Mouse (Mus musculus) C2C12 (cell line): ENCODE measurements at regions not wholly inside any gene's neighbourhood (a gene's known extent, or its start where the extent isn't known, plus 50 kb on each side); places are given as distances from the start of the nearest gene placed in this dataset.

Experiments
- H3K27me3 ChIP-seq: one replicate; pipeline ENCODE4 v1.6.1; 2011; ENCODE audit not compliant: control insufficient read depth, insufficient read depth, insufficient read length
- H3K36me3 ChIP-seq: one replicate; pipeline ENCODE4 v1.6.1; 2011; ENCODE audit not compliant: control insufficient read depth, insufficient read depth
- H3K4me3 ChIP-seq: one replicate; pipeline ENCODE4 v1.5.1; 2011; ENCODE audit warnings: mild to moderate bottlenecking, control low read depth; ENCODE audit not compliant: poor library complexity, insufficient read depth, severe bottlenecking
- H3K79me2 ChIP-seq: one replicate; pipeline ENCODE4 v1.6.1; 2011; ENCODE audit not compliant: control insufficient read depth, insufficient read depth
- H3K79me3 ChIP-seq: one replicate; pipeline ENCODE4 v1.6.1; 2011; ENCODE audit warnings: low read depth, control low read depth
- H3ac ChIP-seq: one replicate; pipeline ENCODE3; 2011; ENCODE audit warnings: low read depth; ENCODE audit not compliant: control insufficient read depth, insufficient read length
- CEBPB ChIP-seq: IDR thresholded peaks from one replicate; pipeline ENCODE4 v1.6.1; 2011; ENCODE audit warnings: low read depth, mild to moderate bottlenecking, control low read depth, moderate library complexity
- CTCF ChIP-seq: IDR thresholded peaks from one replicate; pipeline ENCODE4 v1.5.1; 2011; ENCODE audit not compliant: control insufficient read depth, insufficient read depth, insufficient read length
- FOSL1 ChIP-seq: IDR thresholded peaks from one replicate; pipeline ENCODE4 v1.8.0; 2011; ENCODE audit warnings: mild to moderate bottlenecking, low read length; ENCODE audit not compliant: poor library complexity, insufficient read depth, severe bottlenecking
- MAX ChIP-seq: IDR thresholded peaks from one replicate; pipeline ENCODE4 v1.6.1; 2011; ENCODE audit warnings: mild to moderate bottlenecking, control low read depth
- MYOD1 ChIP-seq: IDR thresholded peaks from one replicate; pipeline ENCODE4 v1.6.1; 2011; ENCODE audit warnings: low read depth; ENCODE audit not compliant: control insufficient read depth, insufficient read length
- MYOG ChIP-seq: IDR thresholded peaks from one replicate; pipeline ENCODE4 v1.6.1; 2011; ENCODE audit not compliant: control insufficient read depth, insufficient read length; ENCODE audit errors: extremely low read depth
- USF1 ChIP-seq: IDR thresholded peaks from one replicate; pipeline ENCODE4 v1.6.1; 2011; ENCODE audit warnings: low read depth, mild to moderate bottlenecking, control low read depth, moderate library complexity

GRCm38 (mm10) chr13:37214590-37215282, 130.3 kb upstream of the Ly86 start:
- no peaks in the 10 kb centered on the region for H3K36me3 ChIP-seq
- no peak overlapping the region for H3ac ChIP-seq
- no peaks in the 10 kb centered on the region for H3K79me2 ChIP-seq
- TF ChIP-seq MYOG = no peak
- TF ChIP-seq USF1 = no peak
- TF ChIP-seq MAX = no peak
- TF ChIP-seq FOSL1 = no peak
- no peak for TF ChIP-seq MYOD1
- TF ChIP-seq CTCF = no peak
- TF ChIP-seq CEBPB = no peak
- H3K4me3 ChIP-seq = no peak overlapping the region
- no peaks in the 10 kb centered on the region for H3K27me3 ChIP-seq
- no peaks in the 10 kb centered on the region for H3K79me3 ChIP-seq

DNA sequence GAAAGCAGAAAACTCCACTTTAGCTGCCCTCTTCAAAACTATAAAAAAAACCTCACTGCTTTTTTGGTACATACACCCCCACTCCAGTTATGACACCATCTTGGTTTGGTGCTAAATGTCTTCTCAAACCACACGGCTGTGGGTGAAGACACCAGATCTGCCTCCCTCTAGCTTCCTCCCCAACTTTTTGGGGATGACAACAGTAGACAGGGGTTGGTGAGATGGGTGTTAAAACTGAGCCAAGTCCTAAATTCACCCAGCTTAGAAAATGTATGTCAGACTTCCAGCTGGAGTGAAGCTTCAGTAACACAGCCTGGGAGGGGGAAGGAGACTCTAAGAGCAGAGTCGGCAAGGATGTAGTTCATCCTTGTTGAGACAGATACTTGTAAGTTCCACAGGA, 147.1 kb upstream of the F13a1 start:
- Histone ChIP-seq H3K36me3 (no peaks in the 10 kb centered on the region), H3K79me2 (no peaks in the 10 kb centered on the region), H3K4me3 (no peak overlapping the region), H3ac (no peak overlapping the region), H3K79me3 (no peaks in the 10 kb centered on the region), H3K27me3 (no peaks in the 10 kb centered on the region)
- TF ChIP-seq CEBPB = no peak
- TF ChIP-seq MYOD1 = no peak
- TF ChIP-seq USF1 = no peak
- no peak for TF ChIP-seq MYOG
- no peak for TF ChIP-seq FOSL1
- TF ChIP-seq MAX = no peak

DNA sequence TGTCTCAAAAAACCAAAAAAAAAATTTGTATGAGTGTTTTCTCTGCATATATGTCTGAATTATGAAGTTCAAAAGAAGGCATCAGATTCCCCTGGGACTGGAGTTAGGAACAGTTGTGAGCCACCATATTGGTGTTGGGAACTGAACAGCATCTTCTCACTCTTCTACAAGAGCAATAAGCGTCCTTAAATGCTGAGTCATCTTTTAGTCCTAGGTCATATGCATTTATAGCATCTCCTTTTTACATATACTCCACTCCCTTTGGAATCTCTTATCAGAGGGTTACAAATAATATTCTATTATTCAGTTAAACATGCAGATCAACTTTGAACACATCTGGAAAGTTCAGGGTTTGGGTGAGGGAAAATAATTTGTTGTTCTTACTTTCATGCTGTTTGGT, 145.8 kb upstream of the F13a1 start:
- no peak overlapping the region for H3ac ChIP-seq
- no peak overlapping the region for H3K4me3 ChIP-seq
- TF ChIP-seq MAX (no peak), CEBPB (no peak), FOSL1 (no peak), USF1 (no peak), MYOD1 (no peak), MYOG (no peak), CTCF (no peak)
- no peaks in the 10 kb centered on the region for H3K27me3 ChIP-seq
- H3K36me3 ChIP-seq = no peaks in the 10 kb centered on the region
- no peaks in the 10 kb centered on the region for H3K79me3 ChIP-seq
- H3K79me2 ChIP-seq = no peaks in the 10 kb centered on the region

GRCm38 (mm10) chr13:37181169-37181787, 131.2 kb upstream of the F13a1 start:
- no peaks in the 10 kb centered on the region for H3K36me3 ChIP-seq
- H3K79me2 ChIP-seq = no peaks in the 10 kb centered on the region
- no peaks in the 10 kb centered on the region for H3K79me3 ChIP-seq
- H3ac ChIP-seq = no peak overlapping the region
- no peak overlapping the region for H3K4me3 ChIP-seq
- H3K27me3 ChIP-seq = no peaks in the 10 kb centered on the region
- TF ChIP-seq FOSL1 (no peak), MYOG (no peak), CEBPB (no peak), CTCF (no peak), USF1 (no peak), MYOD1 (no peak), MAX (no peak)

DNA sequence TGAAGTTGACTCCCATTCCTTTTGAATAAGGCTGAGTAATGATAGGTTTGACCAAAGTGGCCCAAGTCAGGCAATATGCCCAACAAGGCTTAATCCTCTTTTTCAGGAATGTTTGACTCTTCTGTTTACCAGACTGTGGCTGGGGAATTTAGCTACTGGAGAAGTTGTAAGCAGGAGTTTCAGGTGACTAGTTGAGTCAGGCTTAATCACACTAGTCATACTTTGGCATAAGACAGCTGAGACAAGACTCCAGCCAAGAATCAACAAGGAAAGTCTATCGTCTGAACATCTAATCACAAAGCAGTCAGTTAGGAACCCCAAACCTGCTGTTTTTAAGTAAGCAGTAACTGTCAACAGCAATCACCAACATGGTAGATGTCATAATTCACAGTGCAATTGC, 126.5 kb upstream of the F13a1 start:
- TF ChIP-seq MAX = no peak
- no peak for TF ChIP-seq USF1
- TF ChIP-seq CTCF = no peak
- no peak for TF ChIP-seq CEBPB
- TF ChIP-seq MYOD1 = no peak
- TF ChIP-seq FOSL1 = no peak
- TF ChIP-seq MYOG = no peak
- Histone ChIP-seq H3K36me3 (no peaks in the 10 kb centered on the region), H3K4me3 (no peak overlapping the region), H3K79me2 (no peaks in the 10 kb centered on the region), H3K27me3 (no peaks in the 10 kb centered on the region), H3K79me3 (no peaks in the 10 kb centered on the region), H3ac (no peak overlapping the region)
